12 mouse cellular contexts compared by ENCODE assay signal in the genomic region with DNA sequence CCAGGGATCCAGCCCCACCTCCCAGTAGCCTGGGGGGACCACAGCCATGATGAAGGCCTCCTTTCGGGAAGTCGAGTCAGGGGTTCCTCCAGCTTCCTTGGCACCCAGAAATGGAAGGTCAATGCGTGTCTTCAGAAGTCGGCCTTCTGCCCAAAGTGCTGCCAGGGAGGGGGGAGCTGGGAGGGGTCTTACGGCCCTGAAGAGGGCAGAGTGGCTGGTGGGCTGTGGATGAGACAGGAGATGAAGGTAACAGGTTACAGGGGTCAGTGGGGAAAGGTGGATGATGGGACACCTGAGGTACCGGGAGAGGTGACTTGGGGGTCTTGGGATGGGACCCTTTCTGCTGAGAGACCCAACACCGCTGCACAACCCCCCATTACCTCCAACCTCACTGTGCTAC. TPM values are rescaled to one million over a fixed set of nuclear protein-coding genes. Genes with fewer than 3 reads are reported as not detected.
DNase-seq lines count a peak whose midpoint lies in the region; ATAC-seq lines count a peak whose summit lies in the region.
"Had no signal": no experiment of that assay in that cellular context is flagged by ENCODE, and none has a peak within 500 bp of the region (broad histone marks: within the 10 kb centered on the region; RNA-seq: fewer than 3 reads in every experiment).

No protein-coding gene starts in this region.

- H3K9ac ChIP-seq in liver, embryonic 11.5 days (ENCODE audit: low read depth, low read length), result no peak overlapping the region
- H3K9ac ChIP-seq in embryonic facial prominence, embryonic 15.5 days, result no peak overlapping the region
- 0 out of 2 replicates have a peak overlapping the region, but pooled peaks have one; percentile 1 for H3K9ac ChIP-seq in stomach, embryonic 14.5 days (replicated peaks; ENCODE audit: low read depth, low read length)
- H3K9ac ChIP-seq: hindbrain, embryonic 14.5 days had no signal

- no peaks in the 10 kb centered on the region for H3K36me3 ChIP-seq in heart, embryonic 10.5 days
- H3K36me3 ChIP-seq in liver, embryonic 11.5 days (ENCODE audit: control insufficient read depth, insufficient read depth, low read length), result no peaks in the 10 kb centered on the region
- no peaks in the 10 kb centered on the region for H3K36me3 ChIP-seq in embryonic facial prominence, embryonic 15.5 days
- no peaks in the 10 kb centered on the region for H3K36me3 ChIP-seq in stomach, embryonic 14.5 days (ENCODE audit: control insufficient read depth, insufficient read depth, low read length)
- H3K36me3 ChIP-seq: limb, embryonic 12.5 days had no signal

- no peak for DNase-seq in heart, embryonic 10.5 days (ENCODE audit: low spot score)
- DNase-seq in heart, postnatal 14 days, result no peak
- DNase-seq in liver, embryonic 11.5 days (ENCODE audit: low spot score), result no peak
- no peak for DNase-seq in liver
- no peak for DNase-seq in ovary, postnatal 14 days (ENCODE audit: low spot score)
- DNase-seq: cerebellum, postnatal 14 days; thymus, postnatal 36 days had no signal

- no peak for ATAC-seq in liver, embryonic 11.5 days (replicated peaks; ENCODE audit: low FRiP score)
- no peak for ATAC-seq in embryonic facial prominence, embryonic 15.5 days (ENCODE audit: insufficient number of reproducible peaks, low FRiP score, low TSS enrichment, low read depth)
- ATAC-seq in stomach, embryonic 14.5 days (ENCODE audit: insufficient number of reproducible peaks, insufficient read depth, low FRiP score, low read depth), result no peak

- 86% methylated on average over 7 of the region's 7 CpGs for WGBS in heart, embryonic 10.5 days
- WGBS in liver, embryonic 11.5 days, result 85% methylated on average over 7 of the region's 7 CpGs
- 73% methylated on average over 7 of the region's 7 CpGs for WGBS in embryonic facial prominence, embryonic 15.5 days
- WGBS in stomach, embryonic 14.5 days, result 85% methylated on average over 7 of the region's 7 CpGs

- H3K4me1 ChIP-seq in heart, embryonic 10.5 days, result peaks cover 67% of the 10 kb centered on the region
- H3K4me1 ChIP-seq in liver, embryonic 11.5 days (replicated peaks; ENCODE audit: control insufficient read depth, insufficient read depth, low read length), result peaks cover 39% of the 10 kb centered on the region
- H3K4me1 ChIP-seq in embryonic facial prominence, embryonic 15.5 days, result peaks cover 68% of the 10 kb centered on the region
- peaks cover 35% of the 10 kb centered on the region for H3K4me1 ChIP-seq in stomach, embryonic 14.5 days (ENCODE audit: control insufficient read depth, insufficient read depth, low read length)

- H3K9me3 ChIP-seq in heart, embryonic 10.5 days, result no peaks in the 10 kb centered on the region
- no peaks in the 10 kb centered on the region for H3K9me3 ChIP-seq in liver, embryonic 11.5 days (ENCODE audit: control insufficient read depth, low read length)
- no peaks in the 10 kb centered on the region for H3K9me3 ChIP-seq in embryonic facial prominence, embryonic 15.5 days (replicated peaks)
- no peaks in the 10 kb centered on the region for H3K9me3 ChIP-seq in stomach, embryonic 14.5 days (ENCODE audit: control insufficient read depth, low read depth, low read length)
- H3K9me3 ChIP-seq: limb, embryonic 12.5 days had no signal

- H3K4me2 ChIP-seq in liver, embryonic 11.5 days, result no peak overlapping the region
- no peak overlapping the region for H3K4me2 ChIP-seq in embryonic facial prominence, embryonic 15.5 days (replicated peaks)
- no peak overlapping the region for H3K4me2 ChIP-seq in stomach, embryonic 14.5 days (replicated peaks; ENCODE audit: low read depth, low read length)
- H3K4me2 ChIP-seq: hindbrain, embryonic 14.5 days had no signal

- intact Hi-C loops in heart, postnatal 14 days (cut with DNase I), result no loop called here

- peak overlapping the region; percentile 79; the same call in 1 of the 2 replicates for H3K27ac ChIP-seq in heart, embryonic 10.5 days
- peak overlapping the region; percentile 79; the same call in 1 of the 2 replicates for H3K27ac ChIP-seq in liver, embryonic 11.5 days (ENCODE audit: low read depth, low read length)
- peak overlapping the region; percentile 83 for H3K27ac ChIP-seq in embryonic facial prominence, embryonic 15.5 days (replicated peaks)
- 0 out of 2 replicates have a peak overlapping the region, but pooled peaks have one; percentile 91 for H3K27ac ChIP-seq in stomach, embryonic 14.5 days (ENCODE audit: low read length)
- H3K27ac ChIP-seq: hindbrain, embryonic 14.5 days had no signal

- H3K4me3 ChIP-seq in heart, embryonic 10.5 days, result no peak overlapping the region
- no peak overlapping the region for H3K4me3 ChIP-seq in liver, embryonic 11.5 days (ENCODE audit: low read depth, low read length)
- H3K4me3 ChIP-seq in embryonic facial prominence, embryonic 15.5 days (replicated peaks), result no peak overlapping the region
- H3K4me3 ChIP-seq in stomach, embryonic 14.5 days (ENCODE audit: low read depth, low read length), result no peak overlapping the region
- H3K4me3 ChIP-seq: limb, embryonic 12.5 days had no signal

- H3K27me3 ChIP-seq in heart, embryonic 10.5 days (ENCODE audit: insufficient read depth, poor library complexity, severe bottlenecking), result peaks cover 55% of the 10 kb centered on the region
- peaks cover 12% of the 10 kb centered on the region; the same call in 1 of the 2 replicates for H3K27me3 ChIP-seq in liver, embryonic 11.5 days (replicated peaks; ENCODE audit: control insufficient read depth, insufficient read depth, low read length)
- peaks cover under 1% of the 10 kb centered on the region; the same call in 1 of the 2 replicates for H3K27me3 ChIP-seq in embryonic facial prominence, embryonic 15.5 days
- no peaks in the 10 kb centered on the region for H3K27me3 ChIP-seq in stomach, embryonic 14.5 days (ENCODE audit: control insufficient read depth, insufficient read depth, low read length)

RNA-seq across cellular contexts. Expression of a gene that starts 6.6 kb away (rescaled TPM):
- polyA plus RNA-seq in heart, embryonic 10.5 days (2016; fragmentation: Nextera tagmentation; extraction: Ambion mirVana), result 0.60 and 0.78 TPM in 2 replicates
- 1 to 10 TPM; 1.4 to 1.9 TPM for total RNA-seq in heart, postnatal 14 days (2021)
- 0.62 and 0.74 TPM in 2 replicates for polyA plus RNA-seq in liver, embryonic 11.5 days (2014; fragmentation: Nextera tagmentation; extraction: Ambion mirVana)
- polyA plus RNA-seq in embryonic facial prominence, embryonic 15.5 days (2015; fragmentation: Nextera tagmentation; extraction: Ambion mirVana), result 3.6 and 3.8 TPM in 2 replicates
- polyA plus RNA-seq in stomach, embryonic 14.5 days (2014; fragmentation: Nextera tagmentation; extraction: Ambion mirVana), result 1.2 and 1.7 TPM in 2 replicates

RNA-seq across cellular contexts. Expression of a gene that starts 7.3 kb away (rescaled TPM):
- polyA plus RNA-seq in heart, embryonic 10.5 days (2016; fragmentation: Nextera tagmentation; extraction: Ambion mirVana), result 1.0 and 2.8 TPM in 2 replicates
- total RNA-seq in heart, postnatal 14 days (2021), result 10 to 100 TPM; 50.4 to 57.4 TPM
- polyA plus RNA-seq in liver, embryonic 11.5 days (2014; fragmentation: Nextera tagmentation; extraction: Ambion mirVana), result 2.0 and 2.5 TPM in 2 replicates
- 32.7 and 33.3 TPM in 2 replicates for polyA plus RNA-seq in embryonic facial prominence, embryonic 15.5 days (2015; fragmentation: Nextera tagmentation; extraction: Ambion mirVana)
- 19.9 and 20.8 TPM in 2 replicates for polyA plus RNA-seq in stomach, embryonic 14.5 days (2014; fragmentation: Nextera tagmentation; extraction: Ambion mirVana)
- total RNA-seq: megakaryocyte progenitor cell, adult 5-6 weeks had no signal

RNA-seq across cellular contexts. Expression of a gene that starts 20.0 kb away (rescaled TPM):
- polyA plus RNA-seq in heart, embryonic 10.5 days (2016; fragmentation: Nextera tagmentation; extraction: Ambion mirVana), result 6.7 and 8.7 TPM in 2 replicates
- 10 to 100 TPM; 15.1 to 15.3 TPM for total RNA-seq in heart, postnatal 14 days (2021)
- 9.9 and 10.6 TPM in 2 replicates for polyA plus RNA-seq in liver, embryonic 11.5 days (2014; fragmentation: Nextera tagmentation; extraction: Ambion mirVana)
- polyA plus RNA-seq in embryonic facial prominence, embryonic 15.5 days (2015; fragmentation: Nextera tagmentation; extraction: Ambion mirVana), result 8.3 and 8.8 TPM in 2 replicates
- polyA plus RNA-seq in stomach, embryonic 14.5 days (2014; fragmentation: Nextera tagmentation; extraction: Ambion mirVana), result 4.5 and 6.2 TPM in 2 replicates
